Mouse (Mus musculus): ENCODE results near the gene Ttc28.

Ttc28 gene

GRCm38 (mm10) chr5:111269613-111270205, 390.1 kb downstream of the Ttc28 start:
- no peak for DNase-seq (ENCODE audit: low read depth, low spot score)

- DNase-seq (ENCODE audit: low read depth, low spot score) = peak; percentile 39
Measured at GRCm38 (mm10) chr5:111270246-111271002, 390.8 kb downstream of the Ttc28 start.

DNA sequence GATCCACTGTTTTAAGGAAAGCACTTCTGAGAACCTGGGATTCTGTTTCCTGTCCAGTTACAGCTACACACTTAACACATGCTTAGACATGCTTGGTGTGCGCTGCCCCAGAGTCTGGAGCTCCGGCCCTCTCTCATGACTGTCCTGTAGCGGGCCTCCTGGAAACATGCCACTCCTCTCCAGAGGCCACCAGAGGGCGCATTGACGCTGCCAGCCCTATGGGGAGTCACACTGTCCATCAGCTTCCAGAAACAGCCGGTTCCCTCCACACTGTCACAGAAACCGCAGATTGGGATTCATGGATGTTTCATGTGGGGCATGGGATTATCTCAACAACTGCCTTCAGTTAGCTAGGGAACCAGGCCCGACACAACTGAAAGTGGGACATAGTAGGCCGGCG, 394.0 kb downstream of the Ttc28 start:
- DNase-seq (ENCODE audit: low read depth, low spot score) = peak; percentile 43

- DNase-seq (ENCODE audit: low read depth, low spot score) = no peak
Measured at GRCm38 (mm10) chr5:111274948-111275347, 395.3 kb downstream of the Ttc28 start.

- DNase-seq (ENCODE audit: low read depth, low spot score) = no peak
Measured at GRCm38 (mm10) chr5:111284420-111285175, 405.0 kb downstream of the Ttc28 start.

DNA sequence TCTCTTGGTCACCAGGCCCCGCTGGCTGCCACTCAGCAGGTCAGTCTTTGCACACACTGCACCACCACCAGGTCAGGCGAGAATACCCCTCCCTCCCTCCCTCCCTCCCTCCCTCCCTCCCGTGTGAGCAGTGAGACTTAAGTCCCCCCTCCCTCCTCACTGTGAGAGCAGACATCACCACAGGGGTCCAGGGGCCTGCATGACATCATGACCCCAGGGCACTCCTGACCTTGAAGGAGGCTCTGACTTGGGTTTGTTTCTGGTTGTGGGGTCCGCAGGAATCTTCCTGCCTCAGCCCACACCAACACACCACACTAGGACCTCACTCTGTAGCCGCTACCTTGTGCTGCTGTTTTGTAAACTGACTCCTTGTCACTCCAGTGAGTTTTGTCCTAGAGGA, 408.0 kb downstream of the Ttc28 start:
- no peak for DNase-seq (ENCODE audit: low read depth, low spot score)

GRCm38 (mm10) chr5:111288486-111288885, 408.9 kb downstream of the Ttc28 start:
- no peak for DNase-seq (ENCODE audit: low read depth, low spot score)

DNA sequence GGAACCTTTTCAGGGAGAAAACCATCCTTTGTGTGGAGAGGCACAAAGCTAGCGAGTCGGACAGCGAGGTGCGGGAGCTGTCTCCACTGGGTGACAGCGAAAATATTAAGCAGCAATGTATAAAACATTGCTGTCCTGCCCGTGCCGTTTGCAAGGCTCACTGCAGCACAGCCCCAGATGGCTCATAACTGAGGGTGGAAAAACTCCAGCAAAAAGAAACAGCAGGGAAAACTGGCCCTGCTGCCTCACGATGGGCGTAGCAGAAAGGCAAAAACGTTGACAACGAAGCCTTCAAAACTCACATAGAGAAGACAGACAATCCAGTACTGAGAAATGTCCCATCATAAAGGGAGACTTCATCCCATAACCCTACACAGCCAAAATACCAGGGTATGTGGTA, 410.5 kb downstream of the Ttc28 start:
- DNase-seq (ENCODE audit: low read depth, low spot score) = no peak

DNA sequence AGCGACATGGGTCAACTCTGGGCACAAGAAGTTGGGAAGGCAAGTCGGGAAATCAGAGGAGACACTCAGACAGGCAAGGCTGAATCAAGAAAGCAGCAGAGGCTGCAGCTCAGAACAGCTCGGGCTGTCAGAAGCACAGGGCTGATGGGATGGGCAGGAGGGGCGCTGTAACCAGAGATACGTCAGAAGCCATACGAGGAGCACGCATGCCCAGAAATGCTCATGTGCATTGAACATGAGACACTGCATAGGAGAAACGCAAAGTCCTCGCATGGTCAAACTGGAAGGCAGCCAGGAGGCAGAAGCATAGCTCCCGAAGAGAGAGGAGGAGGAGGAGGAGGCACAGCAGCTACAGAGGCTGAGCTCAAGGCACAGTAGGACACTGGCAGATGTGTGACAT, 412.0 kb downstream of the Ttc28 start:
- peak; percentile 39 for DNase-seq (ENCODE audit: low read depth, low spot score)

DNA sequence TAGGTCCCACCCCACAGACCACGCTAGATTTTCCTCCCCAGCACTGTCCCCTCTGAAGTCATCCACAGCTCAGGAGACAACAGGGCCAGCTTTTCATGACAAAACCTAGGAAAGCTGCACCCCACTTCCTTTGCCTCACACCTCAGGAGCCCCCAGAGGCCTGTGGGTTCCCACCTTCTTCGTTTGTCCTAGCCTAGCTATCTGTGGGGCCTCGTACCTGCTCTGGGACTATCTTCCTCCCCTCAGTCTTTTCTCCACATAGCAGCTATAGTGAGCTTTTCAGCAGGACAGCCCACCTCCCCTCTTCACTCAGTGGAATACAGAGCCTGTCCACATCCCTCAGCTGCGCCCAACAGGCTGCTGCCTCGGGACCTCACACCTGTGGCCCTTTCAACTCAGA, 418.2 kb downstream of the Ttc28 start:
- no peak for DNase-seq (ENCODE audit: low read depth, low spot score)

- no peak for DNase-seq (ENCODE audit: low read depth, low spot score)
Measured at GRCm38 (mm10) chr5:111298706-111299105, 419.1 kb downstream of the Ttc28 start.

GRCm38 (mm10) chr5:111300776-111301175, 421.2 kb downstream of the Ttc28 start:
- no peak for DNase-seq (ENCODE audit: low read depth, low spot score)

GRCm38 (mm10) chr5:111301736-111302135, 422.1 kb downstream of the Ttc28 start:
- no peak for DNase-seq (ENCODE audit: low read depth, low spot score)

GRCm38 (mm10) chr5:111304730-111305129, 425.1 kb downstream of the Ttc28 start:
- no peak for DNase-seq (ENCODE audit: low read depth, low spot score)

- DNase-seq (ENCODE audit: low read depth, low spot score) = no peak
Measured at GRCm38 (mm10) chr5:111310185-111310584, 430.6 kb downstream of the Ttc28 start.

- DNase-seq (ENCODE audit: low read depth, low spot score) = no peak
Measured at GRCm38 (mm10) chr5:111313833-111314232, 434.2 kb downstream of the Ttc28 start.

DNA sequence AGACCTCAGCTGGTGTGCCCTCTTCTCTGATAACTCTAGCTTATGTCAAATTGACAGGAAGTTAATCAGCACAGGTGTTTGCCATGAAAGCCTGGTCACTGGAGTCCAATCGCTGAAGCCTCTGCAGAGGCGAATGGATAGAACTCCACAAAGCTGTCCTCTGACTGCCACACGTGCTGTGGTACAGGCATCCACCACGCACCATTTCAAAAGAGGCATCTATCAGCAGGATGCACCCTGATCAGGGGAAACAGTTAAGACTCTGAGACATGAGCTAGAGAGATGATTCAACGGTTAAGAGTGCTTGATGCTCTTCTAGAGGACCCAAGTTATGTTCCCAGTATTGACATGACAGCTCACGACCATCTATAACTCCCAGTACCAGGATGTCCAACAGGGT, 435.5 kb downstream of the Ttc28 start:
- DNase-seq (ENCODE audit: low read depth, low spot score) = no peak

GRCm38 (mm10) chr5:111317526-111317925, 437.9 kb downstream of the Ttc28 start:
- DNase-seq (ENCODE audit: low read depth, low spot score) = no peak

- no peak for DNase-seq (ENCODE audit: low read depth, low spot score)
Measured at GRCm38 (mm10) chr5:111318946-111319345, 439.3 kb downstream of the Ttc28 start.

GRCm38 (mm10) chr5:111325813-111326212, 446.2 kb downstream of the Ttc28 start:
- DNase-seq (ENCODE audit: low read depth, low spot score) = no peak

GRCm38 (mm10) chr5:111327420-111327819, 447.8 kb downstream of the Ttc28 start:
- DNase-seq (ENCODE audit: low read depth, low spot score) = no peak

- no peak for DNase-seq (ENCODE audit: low read depth, low spot score)
Measured at GRCm38 (mm10) chr5:111329782-111330416, 450.3 kb downstream of the Ttc28 start.

Measured in brain, embryonic 18.5 days (tissue).